Mouse (Mus musculus) intestine, postnatal 0 days (tissue): ENCODE measurements around the gene Ccdc85c. TPM values are rescaled to one million over a fixed set of nuclear protein-coding genes. Genes with fewer than 3 reads are reported as not detected.
A peak's percentile ranks its signal among the peaks of the same experiment; 100 is the strongest.

ENCODE experiments used
- ATAC-seq: fragments of 200-750 bp; cut with Nextera tagmentation; 2 replicates; pipeline ENCODE4 v1.8.0; 2017; ENCODE audit warnings: mild to moderate bottlenecking, moderate TSS enrichment, moderate library complexity
- H3K27ac ChIP-seq: fragments of 300-500 bp; sonication (generic); 2 replicates; pipeline ENCODE4 v1.5.1; 2014; ENCODE audit warnings: mild to moderate bottlenecking, low read depth, low read length, moderate library complexity
- H3K27me3 ChIP-seq: fragments of 300-500 bp; sonication (generic); replicated peaks from 2 replicates; pipeline ENCODE4 v1.6.1; 2014; ENCODE audit warnings: low read length, mixed read lengths; ENCODE audit not compliant: control insufficient read depth, insufficient read depth
- H3K36me3 ChIP-seq: fragments of 300-500 bp; sonication (generic); 2 replicates; pipeline ENCODE4 v1.6.1; 2014; ENCODE audit warnings: mild to moderate bottlenecking, moderate library complexity; ENCODE audit not compliant: control insufficient read depth, insufficient read depth
- H3K4me1 ChIP-seq: fragments of 300-500 bp; sonication (generic); replicated peaks from 2 replicates; pipeline ENCODE4 v1.6.1; 2014; ENCODE audit warnings: antibody characterized with exemption, low read length, mixed read lengths; ENCODE audit not compliant: control insufficient read depth, insufficient read depth
- H3K4me2 ChIP-seq: fragments of 300-500 bp; sonication (generic); replicated peaks from 2 replicates; pipeline ENCODE4 v1.6.1; 2014; ENCODE audit warnings: low read depth, mild to moderate bottlenecking, moderate library complexity
- H3K4me3 ChIP-seq: fragments of 300-500 bp; sonication (generic); 2 replicates; pipeline ENCODE4 v1.5.1; 2014; ENCODE audit warnings: low read depth, low read length
- H3K9ac ChIP-seq: fragments of 300-500 bp; sonication (generic); 2 replicates; pipeline ENCODE4 v1.6.1; 2014; ENCODE audit warnings: mild to moderate bottlenecking, low read depth, low read length
- H3K9me3 ChIP-seq: fragments of 300-500 bp; sonication (generic); 2 replicates; pipeline ENCODE4 v1.6.1; 2016; ENCODE audit warnings: mixed run types; ENCODE audit not compliant: control insufficient read depth
- CTCF ChIP-seq: sonication (generic); IDR thresholded peaks from 2 replicates; pipeline ENCODE4 v1.5.1; 2016; ENCODE audit warnings: low read depth, mild to moderate bottlenecking, control low read depth, antibody characterized with exemption, moderate library complexity
- WGBS: fragments of 180-500 bp; shearing (Covaris S2); extraction: QIAGEN DNeasy Blood & Tissue Kit; methylation state at CpG from one replicate; pipeline ENCODE4 v1.1.7; 2014; 5-methylcytosine and 5-hydroxymethylcytosine counted together
- polyA plus RNA-seq: library from polyadenylated mRNA; unstranded; fragments of >200 nt; fragmentation: Nextera tagmentation; extraction: Ambion mirVana; gene quantifications from 2 replicates; pipeline ENCODE4 v1.2.1, GENCODE M21; 2015

Gene Ccdc85c
- polyA plus RNA-seq, 1 experiment from 2014 or later = 10.1 TPM

DNA sequence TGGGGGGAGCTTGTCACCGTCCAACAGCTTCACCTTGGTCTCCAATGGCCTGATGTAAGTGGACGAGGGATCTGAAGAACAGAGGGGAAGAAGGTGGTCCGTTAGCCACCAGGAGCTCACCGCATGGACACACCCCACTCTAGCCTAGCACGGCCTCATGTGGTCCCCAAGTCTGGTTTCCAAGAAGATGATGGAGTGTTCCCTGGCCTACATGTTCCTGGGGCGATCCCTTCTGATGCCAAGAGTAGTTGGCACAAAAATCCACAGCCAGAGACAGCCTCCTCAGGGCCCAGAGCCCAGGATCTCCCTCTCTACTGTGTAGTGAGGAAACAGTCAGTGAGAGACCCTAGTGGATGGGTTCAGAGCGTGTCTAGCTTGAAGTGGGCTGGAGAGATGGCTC is 53.5 kb downstream of the Ccdc85c start:
- Histone ChIP-seq H3K9ac (no peak overlapping the region), H3K9me3 (no peaks in the 10 kb centered on the region), H3K4me3 (no peak overlapping the region), H3K36me3 (peaks cover 4% of the 10 kb centered on the region; the same call in 1 of the 2 replicates), H3K4me1 (no peaks in the 10 kb centered on the region), H3K27me3 (no peaks in the 10 kb centered on the region), H3K4me2 (no peak overlapping the region), H3K27ac (no peak overlapping the region)
- ATAC-seq = no peak
- 85% methylated on average over 7 of the region's 7 CpGs for WGBS
- no peak for TF ChIP-seq CTCF

DNA sequence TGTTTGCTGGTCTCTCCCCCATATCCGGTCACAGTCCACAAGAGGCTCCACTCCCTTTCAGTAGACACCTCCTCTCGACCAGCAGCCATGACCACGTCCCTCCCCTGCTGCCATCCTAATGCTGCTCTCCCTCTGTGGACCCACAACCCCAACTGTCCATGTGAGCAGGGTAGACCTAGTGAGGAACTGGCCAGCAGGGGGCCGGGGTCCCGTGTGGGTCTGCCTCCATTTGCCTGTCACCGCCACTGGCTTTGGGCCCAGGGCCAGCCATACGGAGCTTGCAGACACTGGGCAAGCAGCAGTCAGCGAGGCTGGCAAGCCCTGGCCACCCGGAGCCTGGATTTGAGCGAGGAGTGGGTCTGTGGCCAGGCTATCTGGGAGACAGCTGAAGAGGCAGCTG is 54.0 kb downstream of the Ccdc85c start:
- H3K27me3 ChIP-seq = no peaks in the 10 kb centered on the region
- 60% methylated on average over 10 of the region's 10 CpGs for WGBS
- peak; percentile 59 for TF ChIP-seq CTCF
- H3K9ac ChIP-seq = no peak overlapping the region
- no peak overlapping the region for H3K4me2 ChIP-seq
- peaks cover 4% of the 10 kb centered on the region; the same call in 1 of the 2 replicates for H3K36me3 ChIP-seq
- no peaks in the 10 kb centered on the region for H3K4me1 ChIP-seq
- no peak for ATAC-seq
- no peak overlapping the region for H3K4me3 ChIP-seq
- no peak overlapping the region for H3K27ac ChIP-seq
- no peaks in the 10 kb centered on the region for H3K9me3 ChIP-seq

GRCm38 (mm10) chr12:108220621-108221020 is 54.6 kb downstream of the Ccdc85c start:
- H3K36me3 ChIP-seq = peaks cover 4% of the 10 kb centered on the region; the same call in 1 of the 2 replicates
- no peak for TF ChIP-seq CTCF
- no peak overlapping the region for H3K27ac ChIP-seq
- no peak overlapping the region for H3K4me2 ChIP-seq
- WGBS = 82% methylated on average over 12 of the region's 12 CpGs
- no peak for ATAC-seq
- no peaks in the 10 kb centered on the region for H3K4me1 ChIP-seq
- no peaks in the 10 kb centered on the region for H3K27me3 ChIP-seq
- H3K9ac ChIP-seq = no peak overlapping the region
- no peak overlapping the region for H3K4me3 ChIP-seq
- no peaks in the 10 kb centered on the region for H3K9me3 ChIP-seq

GRCm38 (mm10) chr12:108219825-108220616 is 55.2 kb downstream of the Ccdc85c start:
- no peak overlapping the region for H3K27ac ChIP-seq
- ATAC-seq = no peak
- H3K4me3 ChIP-seq = no peak overlapping the region
- H3K4me2 ChIP-seq = no peak overlapping the region
- no peaks in the 10 kb centered on the region for H3K4me1 ChIP-seq
- peaks cover 4% of the 10 kb centered on the region; the same call in 1 of the 2 replicates for H3K36me3 ChIP-seq
- 68% methylated on average over 21 of the region's 21 CpGs for WGBS
- H3K9me3 ChIP-seq = no peaks in the 10 kb centered on the region
- no peak for TF ChIP-seq CTCF
- H3K9ac ChIP-seq = no peak overlapping the region
- no peaks in the 10 kb centered on the region for H3K27me3 ChIP-seq

DNA sequence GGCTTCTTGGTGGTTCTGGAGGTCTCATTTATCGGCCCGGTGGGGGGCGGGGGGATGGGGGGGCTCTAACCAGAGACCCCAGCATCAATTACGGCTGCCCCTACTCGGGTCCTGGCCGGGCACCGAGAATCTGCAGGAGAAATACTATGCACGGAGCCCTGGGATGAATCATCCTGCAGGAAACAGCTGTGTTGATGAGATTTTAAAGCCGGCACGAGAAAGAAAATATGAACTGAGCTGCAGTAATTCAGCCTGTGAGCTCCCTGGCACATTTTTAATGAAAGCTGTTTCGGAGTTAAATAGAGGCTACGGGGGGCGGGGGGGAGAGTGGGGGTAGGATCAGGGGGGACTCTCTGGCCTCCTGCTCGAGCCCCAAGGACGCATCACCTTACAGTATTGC is 56.1 kb downstream of the Ccdc85c start:
- H3K27ac ChIP-seq = no peak overlapping the region
- no peak for TF ChIP-seq CTCF
- no peaks in the 10 kb centered on the region for H3K27me3 ChIP-seq
- no peaks in the 10 kb centered on the region for H3K9me3 ChIP-seq
- H3K4me1 ChIP-seq = no peaks in the 10 kb centered on the region
- H3K4me3 ChIP-seq = no peak overlapping the region
- H3K4me2 ChIP-seq = no peak overlapping the region
- H3K9ac ChIP-seq = no peak overlapping the region
- WGBS = 60% methylated on average over 15 of the region's 15 CpGs
- H3K36me3 ChIP-seq = peaks cover 4% of the 10 kb centered on the region; the same call in 1 of the 2 replicates
- ATAC-seq = no peak

- Histone ChIP-seq H3K27ac (no peak overlapping the region), H3K36me3 (peaks cover 4% of the 10 kb centered on the region; the same call in 1 of the 2 replicates), H3K9me3 (no peaks in the 10 kb centered on the region), H3K27me3 (no peaks in the 10 kb centered on the region), H3K9ac (no peak overlapping the region), H3K4me1 (no peaks in the 10 kb centered on the region), H3K4me3 (no peak overlapping the region), H3K4me2 (no peak overlapping the region)
- WGBS = 69% methylated on average over 5 of the region's 5 CpGs
- no peak for ATAC-seq
- TF ChIP-seq CTCF = peak; percentile 82
Measured at GRCm38 (mm10) chr12:108217572-108217971, 57.7 kb downstream of the Ccdc85c start.
